Mouse (Mus musculus): ENCODE data around the gene Atg3.

The Atg3 gene

GRCm38 (mm10) chr16:45158522-45159388, at the start of gene Atg3, which contains the start of gene Slc35a5:
Gene Atg3, plus strand, starts transcription at chr16:45158785.
Gene Slc35a5, minus strand, starts transcription at chr16:45158706.
- DNase-seq (ENCODE audit: low read depth, low spot score) = peak; percentile 92

GRCm38 (mm10) chr16:45110498-45110897, 48.1 kb upstream of the Atg3 start:
- no peak for DNase-seq (ENCODE audit: low read depth, low spot score)

- DNase-seq (ENCODE audit: low read depth, low spot score) = no peak
Observed at GRCm38 (mm10) chr16:45117200-45117599, 41.4 kb upstream of the Atg3 start.

GRCm38 (mm10) chr16:45118760-45119159, 39.8 kb upstream of the Atg3 start:
- no peak for DNase-seq (ENCODE audit: low read depth, low spot score)

GRCm38 (mm10) chr16:45120844-45121425, 37.6 kb upstream of the Atg3 start:
- DNase-seq (ENCODE audit: low read depth, low spot score) = no peak

- DNase-seq (ENCODE audit: low read depth, low spot score) = no peak
Observed at GRCm38 (mm10) chr16:45122571-45122970, 36.0 kb upstream of the Atg3 start.

- no peak for DNase-seq (ENCODE audit: low read depth, low spot score)
Observed at GRCm38 (mm10) chr16:45124230-45125203, 34.1 kb upstream of the Atg3 start.

- DNase-seq (ENCODE audit: low read depth, low spot score) = peak; percentile 86
Observed at GRCm38 (mm10) chr16:45127936-45128710, 30.5 kb upstream of the Atg3 start.

GRCm38 (mm10) chr16:45141711-45142110, 16.9 kb upstream of the Atg3 start:
- DNase-seq (ENCODE audit: low read depth, low spot score) = peak; percentile 10

GRCm38 (mm10) chr16:45142565-45142964, 16.0 kb upstream of the Atg3 start:
- DNase-seq (ENCODE audit: low read depth, low spot score) = no peak

GRCm38 (mm10) chr16:45145119-45145518, 13.5 kb upstream of the Atg3 start:
- no peak for DNase-seq (ENCODE audit: low read depth, low spot score)

- no peak for DNase-seq (ENCODE audit: low read depth, low spot score)
Observed at GRCm38 (mm10) chr16:45148488-45149082, 10.0 kb upstream of the Atg3 start.

GRCm38 (mm10) chr16:45154741-45155250, 3.8 kb upstream of the Atg3 start:
- no peak for DNase-seq (ENCODE audit: low read depth, low spot score)

- DNase-seq (ENCODE audit: low read depth, low spot score) = peak; percentile 38
Observed at GRCm38 (mm10) chr16:45158136-45158521, 456 bp upstream of the Atg3 start.

GRCm38 (mm10) chr16:45159389-45159716, 768 bp downstream of the Atg3 start:
- peak; percentile 9 for DNase-seq (ENCODE audit: low read depth, low spot score)

- DNase-seq (ENCODE audit: low read depth, low spot score) = no peak
Observed at GRCm38 (mm10) chr16:45178552-45178951, 20.0 kb downstream of the Atg3 start.

- DNase-seq (ENCODE audit: low read depth, low spot score) = no peak
Observed at GRCm38 (mm10) chr16:45181824-45182223, 23.2 kb downstream of the Atg3 start.

GRCm38 (mm10) chr16:45192613-45193012, 34.0 kb downstream of the Atg3 start:
- DNase-seq (ENCODE audit: low read depth, low spot score) = peak; percentile 55

GRCm38 (mm10) chr16:45196816-45197215, 38.2 kb downstream of the Atg3 start:
- DNase-seq (ENCODE audit: low read depth, low spot score) = peak; percentile 60

- no peak for DNase-seq (ENCODE audit: low read depth, low spot score)
Observed at GRCm38 (mm10) chr16:45201395-45201794, 42.8 kb downstream of the Atg3 start.

- no peak for DNase-seq (ENCODE audit: low read depth, low spot score)
Observed at GRCm38 (mm10) chr16:45204438-45204837, 45.9 kb downstream of the Atg3 start.

Measured in telencephalon, adult 2 months (tissue).